In the genomic region with DNA sequence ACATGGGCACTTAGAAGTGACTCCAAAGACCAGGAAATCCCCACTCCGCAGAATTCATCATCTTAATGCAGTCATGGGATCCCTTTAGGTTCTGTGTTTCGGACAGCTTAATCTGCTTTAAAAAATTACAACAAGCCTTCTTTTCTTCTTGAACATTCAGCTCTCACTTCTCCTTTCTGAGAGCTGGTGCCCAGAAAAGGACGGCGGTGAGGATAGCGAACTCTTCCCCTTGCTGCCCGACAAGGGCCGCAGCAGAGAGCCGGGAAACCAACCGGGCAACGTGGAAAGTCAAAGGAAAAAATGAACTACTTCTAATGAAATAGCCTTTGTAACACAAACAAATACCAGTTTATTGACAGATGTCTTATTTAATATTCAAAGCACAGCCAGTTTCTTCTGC, we compare ENCODE assay signal across 38 mouse cellular contexts. TPM values are rescaled to one million over a fixed set of nuclear protein-coding genes. Genes with fewer than 3 reads are reported as not detected.
DNase-seq lines count a peak whose midpoint lies in the region; ATAC-seq and TF ChIP-seq lines count a peak whose summit lies in the region.
"Had no signal": no experiment of that assay in that cellular context is flagged by ENCODE, and none has a peak within 500 bp of the region (broad histone marks: within the 10 kb centered on the region; RNA-seq: fewer than 3 reads in every experiment).

No protein-coding gene starts in this region.

- H3K27me3 ChIP-seq in midbrain, postnatal 0 days (ENCODE audit: insufficient read depth, low read length) = no peaks in the 10 kb centered on the region
- H3K27me3 ChIP-seq in midbrain, embryonic 13.5 days = 0 out of 2 replicates have a peak, but pooled peaks cover 3% of the 10 kb centered on the region
- H3K27me3 ChIP-seq: heart, embryonic 13.5 days; kidney, embryonic 15.5 days; liver, embryonic 12.5 days; midbrain, embryonic 12.5 days; neural tube, embryonic 12.5 days had no signal

- peak; percentile 39 for DNase-seq in heart, adult 11 months
- DNase-seq in heart, postnatal 14 days = no peak
- DNase-seq in layer of hippocampus, postnatal 10 days (ENCODE audit: low spot score in 2 of 2) = peak; percentile 14 to 29
- DNase-seq in layer of hippocampus, adult 9-10 months (ENCODE audit: low spot score) = no peak
- DNase-seq in midbrain, postnatal 0 days (ENCODE audit: low spot score) = peak; percentile 31
- DNase-seq: adrenal gland, adult 8-10 months; cerebellum, postnatal 10 days; gastrocnemius, adult 2 months; heart, postnatal 10 days; kidney, adult 18-20 months; kidney, postnatal 25 days; layer of hippocampus, adult 9-11 months; left cerebral cortex, postnatal 4 days; liver, postnatal 0 days; lung, postnatal 36 days; right cerebral cortex, postnatal 4 days; thymus, adult 18-20 months; thymus, postnatal 25 days had no signal

- H3K36me3 ChIP-seq in midbrain, postnatal 0 days (ENCODE audit: insufficient read depth, low read length) = no peaks in the 10 kb centered on the region
- no peaks in the 10 kb centered on the region for H3K36me3 ChIP-seq in midbrain, embryonic 13.5 days
- H3K36me3 ChIP-seq: forebrain, embryonic 15.5 days; G1E; liver, embryonic 12.5 days; midbrain, embryonic 12.5 days; neural tube, embryonic 12.5 days had no signal

- intact Hi-C loops in heart, postnatal 14 days (cut with DNase I) = loop anchor here (10.0 kb wide), 1 partner anchor 792 kb away; no protein-coding TSS in a partner anchor

- TF ChIP-seq CTCF in midbrain, postnatal 0 days (IDR thresholded peaks at IDR 0.05) = no peak

- H3K9me3 ChIP-seq in midbrain, postnatal 0 days (ENCODE audit: low read length) = no peaks in the 10 kb centered on the region
- H3K9me3 ChIP-seq in midbrain, embryonic 13.5 days = no peaks in the 10 kb centered on the region
- H3K9me3 ChIP-seq: forebrain, embryonic 15.5 days; heart, embryonic 13.5 days; kidney, embryonic 15.5 days; liver, embryonic 12.5 days; midbrain, embryonic 12.5 days; neural tube, embryonic 12.5 days had no signal

- peak overlapping the region; percentile 38; the same call in 1 of the 2 replicates for H3K27ac ChIP-seq in midbrain, postnatal 0 days (ENCODE audit: low read depth, low read length)
- no peak overlapping the region for H3K27ac ChIP-seq in midbrain, embryonic 13.5 days
- H3K27ac ChIP-seq: forebrain, embryonic 15.5 days; gastrocnemius, adult 2 months; heart, embryonic 13.5 days; kidney, embryonic 15.5 days; liver, embryonic 12.5 days; midbrain, embryonic 12.5 days; neural tube, embryonic 12.5 days; stomach, postnatal 0 days had no signal

- H3K4me2 ChIP-seq in midbrain, postnatal 0 days (ENCODE audit: low read depth, low read length, poor library complexity, severe bottlenecking) = no peak overlapping the region
- H3K4me2 ChIP-seq in midbrain, embryonic 13.5 days (replicated peaks) = no peak overlapping the region
- H3K4me2 ChIP-seq: forebrain, embryonic 15.5 days; heart, embryonic 13.5 days; kidney, embryonic 15.5 days; liver, embryonic 12.5 days; midbrain, embryonic 12.5 days; neural tube, embryonic 12.5 days had no signal

- H3K9ac ChIP-seq in midbrain, postnatal 0 days (replicated peaks; ENCODE audit: low read length, poor library complexity, severe bottlenecking) = no peak overlapping the region
- no peak overlapping the region for H3K9ac ChIP-seq in midbrain, embryonic 13.5 days (replicated peaks)
- H3K9ac ChIP-seq: forebrain, embryonic 15.5 days; heart, embryonic 13.5 days; kidney, embryonic 15.5 days; liver, embryonic 12.5 days; liver, postnatal 0 days; midbrain, embryonic 12.5 days; neural tube, embryonic 12.5 days had no signal

- no peak for ATAC-seq in midbrain, postnatal 0 days (ENCODE audit: low FRiP score)
- ATAC-seq in midbrain, embryonic 13.5 days = no peak
- ATAC-seq in erythroid progenitor cell, adult 5-6 weeks (replicated peaks; ENCODE audit: low FRiP score, poor library complexity, severe bottlenecking) = no peak
- ATAC-seq: forebrain, embryonic 15.5 days; liver, embryonic 12.5 days; liver, postnatal 0 days had no signal

- no peak overlapping the region for H3K4me3 ChIP-seq in midbrain, postnatal 0 days (ENCODE audit: low read depth, low read length)
- no peak overlapping the region for H3K4me3 ChIP-seq in midbrain, embryonic 13.5 days (replicated peaks)
- H3K4me3 ChIP-seq: forebrain, embryonic 15.5 days; gastrocnemius, adult 2 months; heart, embryonic 13.5 days; kidney, embryonic 15.5 days; liver, embryonic 12.5 days; midbrain, embryonic 12.5 days; myocyte; neural tube, embryonic 12.5 days had no signal

- 74% methylated on average over 10 of the region's 10 CpGs for WGBS in midbrain, postnatal 0 days
- 66% methylated on average over 10 of the region's 10 CpGs for WGBS in midbrain, embryonic 13.5 days

- no peaks in the 10 kb centered on the region for H3K4me1 ChIP-seq in midbrain, postnatal 0 days (ENCODE audit: insufficient read depth, low read length)
- H3K4me1 ChIP-seq in midbrain, embryonic 13.5 days (replicated peaks) = no peaks in the 10 kb centered on the region
- H3K4me1 ChIP-seq: forebrain, embryonic 15.5 days; liver, embryonic 12.5 days; neural tube, embryonic 12.5 days had no signal

RNA-seq across cellular contexts. Expression of a gene that starts 34.3 kb away (rescaled TPM):
- total RNA-seq in heart, postnatal 14 days (2021) = not detected
- total RNA-seq in layer of hippocampus, postnatal 10 days (2021) = 1 to 10 TPM in 1 of 2 experiments, under 1 TPM in 1; 0.55 to 1.7 TPM
- total RNA-seq in midbrain, postnatal 0 days (2014; rRNA removed) = 0.14 and 0.93 TPM in 2 replicates
- polyA plus RNA-seq in midbrain, postnatal 0 days (2015; fragmentation: Nextera tagmentation; extraction: Ambion mirVana) = 0.38 TPM in 1 of 2 replicates, not detected in the other
- polyA plus RNA-seq in midbrain, embryonic 13.5 days (2015; fragmentation: Nextera tagmentation; extraction: Ambion mirVana) = not detected in 2 replicates
- not detected in 2 replicates for total RNA-seq in erythroid progenitor cell, adult 5-6 weeks (2015; ENCODE audit: low replicate concordance)
- total RNA-seq in erythroid progenitor cell, adult 5-6 weeks (2017; ENCODE audit: low replicate concordance) = 0.30 TPM in 1 of 2 replicates, not detected in the other
- total RNA-seq: adrenal gland, adult 8-10 months; adrenal gland, postnatal 4 days; gastrocnemius, adult 2 months; gastrocnemius, postnatal 4 days; heart, adult 8-10 months; heart, postnatal 10 days; left cerebral cortex, postnatal 4 days; megakaryocyte, adult 5-6 weeks had no signal
- polyA plus RNA-seq: embryonic facial prominence, embryonic 11.5 days; forebrain, embryonic 15.5 days; G1E; heart, embryonic 13.5 days; hindbrain, embryonic 11.5 days; intestine, embryonic 14.5 days; liver, embryonic 12.5 days; liver, postnatal 0 days; lung, embryonic 16.5 days; midbrain, embryonic 12.5 days; myocyte; spleen, adult 2 months; stomach, postnatal 0 days had no signal

RNA-seq across cellular contexts. Expression of a gene that starts 59.3 kb away (rescaled TPM):
- 10 to 100 TPM; 10.9 to 12.0 TPM for total RNA-seq in heart, postnatal 14 days (2021)
- 10 to 100 TPM; 27.1 to 27.9 TPM for total RNA-seq in layer of hippocampus, postnatal 10 days (2021)
- 4.6 and 4.9 TPM in 2 replicates for total RNA-seq in midbrain, postnatal 0 days (2014; rRNA removed)
- 10.7 and 15.1 TPM in 2 replicates for polyA plus RNA-seq in midbrain, postnatal 0 days (2015; fragmentation: Nextera tagmentation; extraction: Ambion mirVana)
- 28.7 and 33.2 TPM in 2 replicates for polyA plus RNA-seq in midbrain, embryonic 13.5 days (2015; fragmentation: Nextera tagmentation; extraction: Ambion mirVana)
- total RNA-seq in erythroid progenitor cell, adult 5-6 weeks (2015; ENCODE audit: low replicate concordance) = 8.6 and 10.1 TPM in 2 replicates
- 5.6 and 9.7 TPM in 2 replicates for total RNA-seq in erythroid progenitor cell, adult 5-6 weeks (2017; ENCODE audit: low replicate concordance)

RNA-seq across cellular contexts. Expression of a gene that starts 59.7 kb away (rescaled TPM):
- 1 to 10 TPM; 5.7 to 6.9 TPM for total RNA-seq in heart, postnatal 14 days (2021)
- 1 to 10 TPM; 8.5 to 9.9 TPM for total RNA-seq in layer of hippocampus, postnatal 10 days (2021)
- total RNA-seq in midbrain, postnatal 0 days (2014; rRNA removed) = 13.1 and 16.9 TPM in 2 replicates
- 8.0 and 9.0 TPM in 2 replicates for polyA plus RNA-seq in midbrain, postnatal 0 days (2015; fragmentation: Nextera tagmentation; extraction: Ambion mirVana)
- 9.7 and 11.8 TPM in 2 replicates for polyA plus RNA-seq in midbrain, embryonic 13.5 days (2015; fragmentation: Nextera tagmentation; extraction: Ambion mirVana)
- total RNA-seq in erythroid progenitor cell, adult 5-6 weeks (2015; ENCODE audit: low replicate concordance) = 2.5 TPM in 2 replicates
- 7.1 and 7.5 TPM in 2 replicates for total RNA-seq in erythroid progenitor cell, adult 5-6 weeks (2017; ENCODE audit: low replicate concordance)

Comparison
In these comparisons a context has a peak if more than half of its experiments do, and no peak if none do; other contexts are left out.
1. DNase-seq: peak in heart, adult 11 months (single experiment), layer of hippocampus, postnatal 10 days (2 of 2) and midbrain, postnatal 0 days (single experiment); none in heart, postnatal 14 days (0 of 2) and layer of hippocampus, adult 9-10 months (single experiment).